Mouse (Mus musculus) small intestine, adult 2 months (tissue): ENCODE data around the gene Dusp18.

Source experiments
- CTCF ChIP-seq: fragments of 200-500 bp; IDR thresholded peaks from 2 replicates; pipeline ENCODE4 v1.5.1; 2012; ENCODE audit warnings: low read depth, mild to moderate bottlenecking, control low read depth, inconsistent platforms, low read length, moderate library complexity, mixed read lengths; ENCODE audit not compliant: insufficient replicate concordance, insufficient read length; ENCODE audit errors: extremely low read depth
- POLR2A ChIP-seq: fragments of 200-500 bp; IDR thresholded peaks from 2 replicates; pipeline ENCODE4 v1.6.1; 2012; ENCODE audit warnings: low read depth, mild to moderate bottlenecking, control low read depth, inconsistent platforms, low read length, moderate library complexity

DNA sequence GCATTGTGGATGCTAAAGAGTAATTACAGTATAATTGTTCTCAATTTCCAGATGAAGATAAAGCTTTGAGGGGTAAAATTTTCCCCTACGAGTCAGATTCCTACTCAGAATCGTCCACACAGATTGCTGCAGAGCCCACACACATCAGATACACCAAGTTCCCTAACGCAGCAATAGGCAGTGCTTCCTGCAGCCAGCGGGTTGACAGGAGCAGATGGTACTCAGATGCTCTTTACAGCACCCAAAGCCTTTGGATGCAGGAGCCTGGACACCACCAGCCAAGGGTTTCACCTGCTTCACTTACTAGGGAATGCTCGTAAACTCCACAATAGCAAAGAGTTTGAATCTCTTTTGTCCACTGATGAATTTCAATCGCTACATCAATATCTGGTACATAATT, 18.6 kb upstream of the Dusp18 start:
- TF ChIP-seq CTCF (no peak), POLR2A (no peak)
